Mouse (Mus musculus): ENCODE measurements around the gene Fxr2. TPM values are rescaled to one million over a fixed set of nuclear protein-coding genes. Genes with fewer than 3 reads are reported as not detected.

The Fxr2 gene
- 32.3 and 66.3 TPM in 2 replicates for polyA plus RNA-seq (2011; ENCODE audit: insufficient read depth, insufficient read length, low replicate concordance, missing spikeins)

DNA sequence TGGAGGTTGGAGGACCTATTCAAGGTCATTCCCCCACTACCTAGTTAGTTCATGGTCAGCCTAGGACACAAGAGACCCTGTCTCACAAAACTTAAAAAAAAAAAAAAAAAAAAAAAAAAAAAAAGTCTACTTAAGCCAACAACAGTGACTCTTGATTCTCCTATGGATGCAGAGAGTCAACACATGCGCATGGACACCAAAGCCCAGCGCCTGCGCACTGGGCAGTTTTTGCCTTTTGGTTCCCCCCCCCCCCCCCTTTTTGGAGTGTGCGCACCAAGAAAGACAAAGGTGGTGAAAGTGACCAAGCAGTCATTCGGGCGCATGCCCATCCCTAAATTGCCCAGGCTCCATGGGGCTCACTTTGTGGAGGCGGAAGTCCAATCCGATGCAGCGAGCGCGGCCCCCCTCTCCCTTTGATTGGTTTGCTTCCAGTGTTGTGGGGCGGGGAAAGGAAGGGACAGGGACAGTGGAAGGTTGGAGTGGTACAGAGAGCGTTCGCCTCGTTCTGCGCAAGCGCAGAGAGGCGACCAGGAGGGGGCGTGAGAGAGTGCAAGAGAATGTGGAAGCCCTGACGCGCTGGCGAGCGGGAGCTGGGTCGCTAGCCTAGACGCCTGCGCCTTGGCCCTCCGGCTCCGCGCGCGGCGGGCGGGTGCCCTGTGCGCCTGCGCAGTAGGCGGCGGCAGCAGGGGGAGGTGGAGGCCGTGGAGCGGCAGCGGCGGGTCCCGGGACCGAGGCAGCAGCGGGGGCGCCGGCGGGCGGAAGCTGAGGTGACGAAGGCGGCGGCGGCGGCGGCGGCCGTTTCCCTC, at the start of gene Fxr2:
Gene Fxr2, plus strand, starts transcription at position 707 of the 806 bp plus-strand sequence.
- under 1% methylated on average over 55 of the region's 56 CpGs for WGBS
- Histone ChIP-seq H3K4me1 (ENCODE audit: control insufficient read depth, insufficient read depth, low read length) (peaks cover 1% of the 10 kb centered on the region; the same call in 1 of the 2 replicates), H3K27ac (ENCODE audit: control insufficient read depth, insufficient read depth, low read depth, low read length, poor library complexity) (peak within 1 kb of the TSS; percentile 87), H3K4me3 (replicated peaks; ENCODE audit: control insufficient read depth, low read depth, low read length) (peak within 1 kb of the TSS; percentile 99)
- TF ChIP-seq CTCF (IDR thresholded peaks at IDR 0.05; ENCODE audit: control insufficient read depth, insufficient read depth, low read length): peak; percentile 90
- TF ChIP-seq POLR2A (IDR thresholded peaks at IDR 0.05; ENCODE audit: borderline replicate concordance, control insufficient read depth, low read depth, low read length): peak; percentile 60; the same call in 1 of the 2 replicates

DNA sequence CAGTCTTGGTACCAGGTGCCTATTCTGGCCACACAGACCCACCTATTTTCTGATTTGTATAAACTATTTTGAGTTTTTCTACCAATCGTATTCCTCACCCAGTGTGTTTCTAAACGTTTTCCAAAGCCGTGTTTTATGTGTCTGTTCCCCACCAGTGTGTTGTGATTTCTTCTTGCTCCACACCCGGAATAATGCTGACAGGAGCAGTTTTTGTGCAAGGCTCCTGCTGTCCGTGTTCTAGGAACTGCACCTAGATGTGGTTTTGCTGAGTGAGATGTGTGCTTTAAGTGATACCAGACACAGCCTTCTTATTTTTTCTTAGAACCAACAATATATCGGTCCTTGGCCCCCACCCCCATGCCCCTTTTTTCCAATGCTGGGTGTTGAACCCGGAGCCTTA, 48.8 kb upstream of the Fxr2 start:
- TF ChIP-seq CTCF (IDR thresholded peaks at IDR 0.05; ENCODE audit: control insufficient read depth, insufficient read depth, low read length): no peak
- no peak for TF ChIP-seq POLR2A (IDR thresholded peaks at IDR 0.05; ENCODE audit: borderline replicate concordance, control insufficient read depth, low read depth, low read length)
- WGBS: 78% methylated on average over 7 of the region's 7 CpGs
- no peak overlapping the region for H3K4me3 ChIP-seq (replicated peaks; ENCODE audit: control insufficient read depth, low read depth, low read length)
- H3K4me1 ChIP-seq (ENCODE audit: control insufficient read depth, insufficient read depth, low read length): peaks cover 4% of the 10 kb centered on the region; the same call in 1 of the 2 replicates
- no peak overlapping the region for H3K27ac ChIP-seq (ENCODE audit: control insufficient read depth, insufficient read depth, low read depth, low read length, poor library complexity)

DNA sequence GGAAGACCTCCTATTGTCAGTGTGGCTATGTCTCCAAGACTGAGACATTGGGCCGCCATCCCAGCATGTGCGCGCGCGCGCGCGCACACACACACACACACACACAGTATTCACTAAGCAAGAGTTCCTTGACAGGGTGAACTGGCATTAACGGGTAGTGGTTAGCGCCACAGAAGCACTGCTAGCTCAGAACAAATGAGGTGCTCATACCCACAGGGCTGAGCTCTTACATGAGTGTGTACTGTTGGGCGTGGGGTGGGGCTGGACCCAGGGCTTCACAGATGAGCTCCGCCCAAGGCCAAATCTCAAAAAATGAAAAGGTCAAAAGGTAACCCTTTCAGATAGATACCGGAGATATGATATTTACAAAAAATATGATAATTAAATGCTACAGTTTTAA, 47.9 kb upstream of the Fxr2 start:
- Histone ChIP-seq H3K4me1 (ENCODE audit: control insufficient read depth, insufficient read depth, low read length) (peaks cover 4% of the 10 kb centered on the region), H3K27ac (ENCODE audit: control insufficient read depth, insufficient read depth, low read depth, low read length, poor library complexity) (peak overlapping the region; percentile 42; the same call in 1 of the 2 replicates), H3K4me3 (replicated peaks; ENCODE audit: control insufficient read depth, low read depth, low read length) (no peak overlapping the region)
- WGBS: 88% methylated on average over 13 of the region's 13 CpGs
- no peak for TF ChIP-seq CTCF (IDR thresholded peaks at IDR 0.05; ENCODE audit: control insufficient read depth, insufficient read depth, low read length)
- no peak for TF ChIP-seq POLR2A (IDR thresholded peaks at IDR 0.05; ENCODE audit: borderline replicate concordance, control insufficient read depth, low read depth, low read length)

GRCm38 (mm10) chr11:69585718-69586325, 47.0 kb upstream of the Fxr2 start:
- H3K27ac ChIP-seq (ENCODE audit: control insufficient read depth, insufficient read depth, low read depth, low read length, poor library complexity): peak overlapping the region; percentile 38
- TF ChIP-seq POLR2A (IDR thresholded peaks at IDR 0.05; ENCODE audit: borderline replicate concordance, control insufficient read depth, low read depth, low read length) (no peak), CTCF (IDR thresholded peaks at IDR 0.05; ENCODE audit: control insufficient read depth, insufficient read depth, low read length) (no peak)
- peaks cover 4% of the 10 kb centered on the region for H3K4me1 ChIP-seq (ENCODE audit: control insufficient read depth, insufficient read depth, low read length)
- H3K4me3 ChIP-seq (replicated peaks; ENCODE audit: control insufficient read depth, low read depth, low read length): no peak overlapping the region
- WGBS: 30% methylated on average over 7 of the region's 7 CpGs

DNA sequence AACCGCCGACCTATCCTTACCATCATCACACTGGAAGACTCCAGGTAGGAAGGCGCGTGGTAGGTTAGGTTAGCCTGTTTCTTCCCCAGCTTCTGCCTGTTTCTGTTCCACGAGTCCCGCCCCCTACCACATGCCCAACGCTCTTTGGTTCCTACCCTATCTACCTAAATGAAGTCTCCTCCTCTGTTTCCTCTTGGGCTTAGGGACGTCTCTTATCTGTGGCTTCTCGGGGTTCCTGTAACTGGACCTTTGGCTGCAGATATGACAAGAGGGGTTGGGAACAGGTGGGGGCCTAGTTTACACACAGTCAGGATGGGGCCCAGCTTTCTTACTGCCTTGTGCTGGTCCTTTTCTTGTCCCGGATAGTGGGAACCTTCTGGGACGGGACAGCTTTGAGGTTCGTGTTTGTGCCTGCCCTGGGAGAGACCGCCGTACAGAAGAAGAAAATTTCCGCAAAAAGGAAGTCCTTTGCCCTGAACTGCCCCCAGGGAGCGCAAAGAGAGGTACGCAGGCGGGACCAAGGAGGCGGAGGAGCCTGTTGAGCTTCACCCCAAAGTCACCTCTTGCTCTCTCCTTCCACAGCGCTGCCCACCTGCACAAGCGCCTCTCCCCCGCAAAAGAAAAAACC, 43.5 kb upstream of the Fxr2 start:
- Histone ChIP-seq H3K4me3 (replicated peaks; ENCODE audit: control insufficient read depth, low read depth, low read length) (no peak overlapping the region), H3K27ac (ENCODE audit: control insufficient read depth, insufficient read depth, low read depth, low read length, poor library complexity) (peak overlapping the region; percentile 68), H3K4me1 (ENCODE audit: control insufficient read depth, insufficient read depth, low read length) (peaks cover 4% of the 10 kb centered on the region)
- TF ChIP-seq POLR2A (IDR thresholded peaks at IDR 0.05; ENCODE audit: borderline replicate concordance, control insufficient read depth, low read depth, low read length) (no peak), CTCF (IDR thresholded peaks at IDR 0.05; ENCODE audit: control insufficient read depth, insufficient read depth, low read length) (no peak)
- 70% methylated on average over 22 of the region's 22 CpGs for WGBS

DNA sequence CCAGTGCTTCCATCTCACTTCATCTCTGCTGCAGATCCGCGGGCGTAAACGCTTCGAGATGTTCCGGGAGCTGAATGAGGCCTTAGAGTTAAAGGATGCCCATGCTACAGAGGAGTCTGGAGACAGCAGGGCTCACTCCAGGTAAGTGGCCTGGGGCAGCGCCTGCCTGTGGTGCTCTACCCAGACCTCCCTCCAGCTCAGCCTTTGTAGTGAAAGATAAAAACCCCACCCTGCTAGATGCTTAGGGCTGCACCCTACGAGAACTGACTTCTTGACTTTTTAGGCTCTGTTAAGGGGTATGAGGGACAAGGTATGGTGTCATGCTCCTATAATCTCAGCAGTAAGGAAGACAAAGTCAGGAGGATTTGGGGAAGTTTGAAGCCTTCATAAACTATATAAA, 42.2 kb upstream of the Fxr2 start:
- Histone ChIP-seq H3K27ac (ENCODE audit: control insufficient read depth, insufficient read depth, low read depth, low read length, poor library complexity) (no peak overlapping the region), H3K4me3 (replicated peaks; ENCODE audit: control insufficient read depth, low read depth, low read length) (no peak overlapping the region), H3K4me1 (ENCODE audit: control insufficient read depth, insufficient read depth, low read length) (peaks cover 1% of the 10 kb centered on the region)
- 87% methylated on average over 8 of the region's 8 CpGs for WGBS
- TF ChIP-seq CTCF (IDR thresholded peaks at IDR 0.05; ENCODE audit: control insufficient read depth, insufficient read depth, low read length): no peak
- no peak for TF ChIP-seq POLR2A (IDR thresholded peaks at IDR 0.05; ENCODE audit: borderline replicate concordance, control insufficient read depth, low read depth, low read length)

- Histone ChIP-seq H3K27ac (ENCODE audit: control insufficient read depth, insufficient read depth, low read depth, low read length, poor library complexity) (no peak overlapping the region), H3K4me1 (ENCODE audit: control insufficient read depth, insufficient read depth, low read length) (no peaks in the 10 kb centered on the region; the same call in none of the 2 replicates), H3K4me3 (replicated peaks; ENCODE audit: control insufficient read depth, low read depth, low read length) (no peak overlapping the region)
- WGBS: 82% methylated on average over 3 of the region's 3 CpGs
- TF ChIP-seq POLR2A (IDR thresholded peaks at IDR 0.05; ENCODE audit: borderline replicate concordance, control insufficient read depth, low read depth, low read length): no peak
- no peak for TF ChIP-seq CTCF (IDR thresholded peaks at IDR 0.05; ENCODE audit: control insufficient read depth, insufficient read depth, low read length)
Measured at GRCm38 (mm10) chr11:69591424-69591823, 41.4 kb upstream of the Fxr2 start.
